Mouse (Mus musculus) intestine, embryonic 15.5 days (tissue): ENCODE measurements around the gene Ccdc155. TPM values are rescaled to one million over a fixed set of nuclear protein-coding genes. Genes with fewer than 3 reads are reported as not detected.

Source experiments
- ATAC-seq: fragments of 200-750 bp; cut with Nextera tagmentation; 2 replicates; pipeline ENCODE4 v1.8.0; 2017; ENCODE audit warnings: moderate TSS enrichment, moderate library complexity
- H3K27ac ChIP-seq: fragments of 300-500 bp; sonication (generic); 2 replicates; pipeline ENCODE4 v1.5.1; 2015; ENCODE audit warnings: mild to moderate bottlenecking, inconsistent platforms
- H3K27me3 ChIP-seq: fragments of 300-500 bp; sonication (generic); replicated peaks from 2 replicates; pipeline ENCODE4 v1.6.1; 2015; ENCODE audit warnings: inconsistent platforms
- H3K36me3 ChIP-seq: fragments of 300-500 bp; sonication (generic); 2 replicates; pipeline ENCODE4 v1.6.1; 2015; ENCODE audit warnings: inconsistent platforms
- H3K4me1 ChIP-seq: fragments of 300-500 bp; sonication (generic); replicated peaks from 2 replicates; pipeline ENCODE4 v1.6.1; 2015; ENCODE audit warnings: inconsistent platforms
- H3K4me2 ChIP-seq: fragments of 300-500 bp; sonication (generic); replicated peaks from 2 replicates; pipeline ENCODE4 v1.6.1; 2015; ENCODE audit warnings: mild to moderate bottlenecking, inconsistent platforms
- H3K4me3 ChIP-seq: fragments of 300-500 bp; sonication (generic); replicated peaks from 2 replicates; pipeline ENCODE4 v1.5.1; 2015; ENCODE audit warnings: inconsistent platforms
- H3K9ac ChIP-seq: fragments of 300-500 bp; sonication (generic); 2 replicates; pipeline ENCODE4 v1.6.1; 2015; ENCODE audit warnings: inconsistent platforms
- H3K9me3 ChIP-seq: fragments of 300-500 bp; sonication (generic); 2 replicates; pipeline ENCODE4 v1.6.1; 2016; ENCODE audit warnings: inconsistent platforms
- WGBS: fragments of 180-500 bp; shearing (Covaris S2); methylation state at CpG from one replicate; pipeline ENCODE4 v1.1.7; 2015; 5-methylcytosine and 5-hydroxymethylcytosine counted together
- polyA plus RNA-seq: library from polyadenylated mRNA; unstranded; fragments of >200 nt; fragmentation: Nextera tagmentation; extraction: Ambion mirVana; gene quantifications from 2 replicates; pipeline ENCODE4 v1.2.1, GENCODE M21; 2015

Ccdc155 gene
- polyA plus RNA-seq, 1 experiment from 2014 or later = 0.69 TPM

DNA sequence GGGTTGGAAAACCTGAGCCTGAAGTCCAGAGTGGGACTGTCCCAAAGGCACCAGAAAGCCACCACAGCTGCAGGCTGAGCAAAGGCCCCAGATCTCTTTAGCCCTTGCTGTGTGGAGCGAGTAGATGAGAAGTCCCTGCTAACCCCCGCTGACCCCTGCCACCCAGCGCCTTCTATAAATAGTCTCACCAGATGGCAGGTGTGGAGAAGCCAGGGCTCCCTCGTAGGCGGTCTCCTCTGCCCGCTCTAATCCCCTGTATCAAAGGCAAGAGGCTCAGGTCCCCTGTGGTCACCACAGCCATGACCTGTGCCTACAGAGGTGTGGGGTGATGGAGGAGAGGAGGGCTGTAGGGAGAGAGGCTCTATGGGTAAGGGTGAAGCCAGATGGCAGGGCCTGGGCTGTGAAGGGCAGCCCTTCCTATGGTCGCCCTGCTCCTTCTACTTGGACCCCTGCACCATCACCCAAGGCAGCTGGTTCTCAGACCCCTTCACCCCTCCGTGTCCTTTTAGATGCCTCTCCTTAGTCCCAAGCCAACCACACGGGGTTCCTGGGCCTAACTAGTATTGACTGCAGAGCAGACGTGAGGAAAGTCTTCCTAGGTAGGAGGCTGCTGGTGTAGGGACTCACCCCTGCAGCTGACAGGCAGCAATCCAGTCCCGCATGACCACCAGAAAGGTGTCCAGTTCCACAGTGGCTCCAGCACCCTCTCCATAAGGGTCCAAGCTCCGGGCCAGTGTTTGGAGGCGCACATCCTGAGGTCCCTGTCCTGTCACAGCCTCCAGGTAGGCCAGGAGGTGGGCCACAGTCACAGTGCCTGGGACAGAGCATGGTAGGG is 9.1 kb downstream of the Ccdc155 start:
- 63% methylated on average over 13 of the region's 13 CpGs for WGBS
- H3K27ac ChIP-seq = no peak overlapping the region
- no peaks in the 10 kb centered on the region for H3K36me3 ChIP-seq
- no peak overlapping the region for H3K4me2 ChIP-seq
- ATAC-seq = no peak
- no peak overlapping the region for H3K4me3 ChIP-seq
- H3K9ac ChIP-seq = no peak overlapping the region
- H3K4me1 ChIP-seq = peaks cover 5% of the 10 kb centered on the region
- H3K27me3 ChIP-seq = peaks cover 19% of the 10 kb centered on the region; the same call in 1 of the 2 replicates
- no peaks in the 10 kb centered on the region for H3K9me3 ChIP-seq

DNA sequence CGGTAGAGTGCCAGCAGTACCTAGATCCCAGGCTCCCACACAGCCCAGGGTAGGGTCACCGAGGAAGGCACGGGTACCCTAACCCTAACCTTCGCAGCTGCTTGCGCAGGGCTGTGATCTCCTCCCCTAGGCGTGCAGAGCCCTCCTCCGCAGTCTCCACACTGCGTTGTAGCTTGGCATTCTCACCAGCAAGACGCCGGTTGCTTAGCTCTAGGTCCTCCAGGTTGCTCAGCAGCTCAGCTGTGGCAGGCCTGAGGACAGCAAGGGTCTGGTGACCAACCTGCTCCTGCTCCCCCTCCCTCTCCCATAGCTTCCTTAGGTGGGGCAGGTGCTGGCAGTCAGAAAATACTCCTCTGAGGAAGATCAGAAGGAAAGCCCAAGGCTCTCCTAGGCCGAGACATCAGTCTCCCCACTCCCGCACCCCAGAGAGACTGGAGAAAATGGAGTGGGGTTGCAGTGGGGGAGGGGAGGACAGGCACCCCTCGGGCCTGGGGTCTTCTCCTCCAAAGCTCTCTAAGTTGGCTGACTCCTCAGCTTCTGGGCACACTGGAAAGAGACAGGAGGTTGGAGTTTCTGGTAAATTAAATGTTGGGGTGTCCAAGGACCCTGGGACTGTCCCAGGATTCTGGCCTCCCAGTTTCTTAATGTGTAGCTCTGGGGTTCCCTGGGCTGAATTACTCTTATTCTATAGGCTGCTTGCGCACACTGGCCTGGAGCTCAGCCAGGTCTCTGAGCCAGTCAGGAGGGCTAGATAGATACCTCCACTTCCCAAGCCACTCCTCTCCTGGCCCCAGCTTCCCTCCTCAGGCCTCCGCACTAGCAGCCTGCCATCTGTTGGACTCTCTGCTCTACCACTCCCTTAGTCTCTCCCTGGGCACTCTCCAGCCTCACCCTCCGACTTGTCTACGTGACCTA is 10.6 kb downstream of the Ccdc155 start:
- no peak for ATAC-seq

DNA sequence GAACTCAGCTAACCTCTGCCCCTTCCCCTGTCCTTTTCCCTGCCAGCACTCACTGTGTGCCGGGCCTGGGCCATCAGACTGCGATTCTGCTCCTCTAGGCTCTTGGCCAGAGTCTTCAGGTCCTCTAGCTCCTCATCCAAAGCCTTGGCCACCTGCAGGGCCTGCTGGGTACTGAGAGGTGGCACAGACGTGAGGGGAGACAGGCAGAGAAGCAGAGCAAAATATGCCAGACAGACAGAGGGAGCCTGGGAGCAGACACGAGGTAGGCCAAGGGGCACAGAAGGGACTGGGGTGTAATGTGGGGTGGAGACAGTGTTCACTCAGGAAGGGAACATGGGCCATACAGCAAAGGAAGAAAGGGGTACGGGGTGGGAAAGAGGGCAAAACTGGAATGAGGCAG is 11.3 kb downstream of the Ccdc155 start:
- Histone ChIP-seq H3K27me3 (peaks cover 25% of the 10 kb centered on the region), H3K27ac (no peak overlapping the region), H3K36me3 (no peaks in the 10 kb centered on the region), H3K4me3 (no peak overlapping the region), H3K4me1 (peaks cover 5% of the 10 kb centered on the region), H3K9ac (no peak overlapping the region), H3K9me3 (no peaks in the 10 kb centered on the region), H3K4me2 (no peak overlapping the region)
- no peak for ATAC-seq
- 67% methylated on average over 5 of the region's 5 CpGs for WGBS

More for the DNA sequence above, 10.6 kb downstream of the Ccdc155 start:
- Histone ChIP-seq H3K9ac (no peak overlapping the region), H3K36me3 (no peaks in the 10 kb centered on the region), H3K4me2 (no peak overlapping the region), H3K4me1 (peaks cover 5% of the 10 kb centered on the region), H3K27me3 (peaks cover 18% of the 10 kb centered on the region), H3K4me3 (no peak overlapping the region), H3K27ac (no peak overlapping the region), H3K9me3 (no peaks in the 10 kb centered on the region)
- WGBS = 70% methylated on average over 17 of the region's 17 CpGs

GRCm38 (mm10) chr7:45192585-45193310 is 11.9 kb downstream of the Ccdc155 start:
- peaks cover 5% of the 10 kb centered on the region for H3K4me1 ChIP-seq
- no peak overlapping the region for H3K27ac ChIP-seq
- H3K27me3 ChIP-seq = peaks cover 31% of the 10 kb centered on the region
- no peak overlapping the region for H3K9ac ChIP-seq
- 83% methylated on average over 7 of the region's 7 CpGs for WGBS
- no peak for ATAC-seq
- no peaks in the 10 kb centered on the region for H3K9me3 ChIP-seq
- no peaks in the 10 kb centered on the region for H3K36me3 ChIP-seq
- H3K4me2 ChIP-seq = no peak overlapping the region
- no peak overlapping the region for H3K4me3 ChIP-seq

- no peak overlapping the region for H3K9ac ChIP-seq
- no peak overlapping the region for H3K4me2 ChIP-seq
- no peak overlapping the region for H3K27ac ChIP-seq
- no peak overlapping the region for H3K4me3 ChIP-seq
- 11% methylated on average over 8 of the region's 8 CpGs for WGBS
- H3K4me1 ChIP-seq = peaks cover 5% of the 10 kb centered on the region
- ATAC-seq = peak; percentile 37
- H3K36me3 ChIP-seq = no peaks in the 10 kb centered on the region
- H3K27me3 ChIP-seq = peaks cover 34% of the 10 kb centered on the region
- H3K9me3 ChIP-seq = no peaks in the 10 kb centered on the region
Measured at GRCm38 (mm10) chr7:45191803-45192363, 12.8 kb downstream of the Ccdc155 start.

GRCm38 (mm10) chr7:45191161-45191560 is 13.5 kb downstream of the Ccdc155 start:
- H3K36me3 ChIP-seq = no peaks in the 10 kb centered on the region
- no peak for ATAC-seq
- peaks cover 39% of the 10 kb centered on the region for H3K27me3 ChIP-seq
- H3K4me2 ChIP-seq = no peak overlapping the region
- 54% methylated on average over 2 of the region's 2 CpGs for WGBS
- no peaks in the 10 kb centered on the region for H3K9me3 ChIP-seq
- H3K9ac ChIP-seq = no peak overlapping the region
- H3K27ac ChIP-seq = no peak overlapping the region
- H3K4me1 ChIP-seq = peaks cover 5% of the 10 kb centered on the region
- H3K4me3 ChIP-seq = no peak overlapping the region

DNA sequence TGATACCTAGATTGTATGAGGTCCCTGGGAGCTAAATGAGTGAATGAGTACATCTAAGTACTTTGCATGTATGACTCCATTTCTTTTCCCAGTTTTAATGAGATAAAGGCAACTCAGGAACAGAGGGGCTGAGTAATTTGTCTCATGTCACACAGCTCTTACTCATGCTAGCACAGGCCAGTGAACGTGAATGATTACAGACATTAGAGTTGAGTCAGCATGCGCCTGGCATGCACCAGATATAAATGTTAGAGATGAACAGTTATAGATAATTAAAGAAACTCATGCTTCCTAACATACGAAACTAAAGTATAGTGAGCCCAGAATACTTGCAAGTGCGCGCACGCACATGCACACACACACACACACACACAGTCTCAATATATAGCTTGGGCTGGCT is 14.5 kb downstream of the Ccdc155 start:
- Histone ChIP-seq H3K4me1 (peaks cover 5% of the 10 kb centered on the region), H3K27me3 (peaks cover 46% of the 10 kb centered on the region), H3K4me2 (no peak overlapping the region), H3K9ac (no peak overlapping the region), H3K4me3 (no peak overlapping the region), H3K36me3 (no peaks in the 10 kb centered on the region), H3K27ac (no peak overlapping the region), H3K9me3 (no peaks in the 10 kb centered on the region)
- WGBS = 85% methylated on average over 6 of the region's 6 CpGs
- no peak for ATAC-seq

DNA sequence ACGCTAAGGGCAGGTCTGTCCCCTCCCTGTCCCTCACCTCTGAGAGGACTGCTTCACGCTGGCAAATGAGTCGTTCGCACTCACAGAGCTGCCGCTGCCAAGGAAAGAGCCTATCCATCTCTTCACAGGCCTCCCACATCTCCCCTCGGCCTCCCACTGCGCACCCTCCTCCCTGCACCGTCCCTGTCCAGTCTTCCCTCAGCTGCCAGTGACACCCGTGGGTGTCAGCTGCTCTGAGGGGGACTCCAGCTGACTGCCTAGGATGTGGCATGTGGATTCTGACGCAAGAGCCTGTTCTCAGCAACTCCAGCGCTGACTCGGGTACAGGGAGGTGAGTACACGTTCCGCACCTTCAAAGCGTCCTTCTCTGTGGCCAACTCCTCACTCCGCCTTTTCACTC is 15.1 kb downstream of the Ccdc155 start:
- Histone ChIP-seq H3K36me3 (no peaks in the 10 kb centered on the region), H3K4me1 (peaks cover 5% of the 10 kb centered on the region), H3K9me3 (no peaks in the 10 kb centered on the region), H3K27ac (no peak overlapping the region), H3K4me2 (no peak overlapping the region), H3K4me3 (no peak overlapping the region), H3K27me3 (peaks cover 52% of the 10 kb centered on the region), H3K9ac (no peak overlapping the region)
- ATAC-seq = no peak
- 49% methylated on average over 16 of the region's 16 CpGs for WGBS

- no peaks in the 10 kb centered on the region for H3K9me3 ChIP-seq
- H3K27ac ChIP-seq = no peak overlapping the region
- no peak overlapping the region for H3K9ac ChIP-seq
- H3K4me3 ChIP-seq = no peak overlapping the region
- no peak for ATAC-seq
- H3K27me3 ChIP-seq = peaks cover 80% of the 10 kb centered on the region
- H3K36me3 ChIP-seq = no peaks in the 10 kb centered on the region
- peaks cover 10% of the 10 kb centered on the region for H3K4me1 ChIP-seq
- 73% methylated on average over 7 of the region's 7 CpGs for WGBS
- no peak overlapping the region for H3K4me2 ChIP-seq
Measured at GRCm38 (mm10) chr7:45185921-45186320, 18.8 kb downstream of the Ccdc155 start.

DNA sequence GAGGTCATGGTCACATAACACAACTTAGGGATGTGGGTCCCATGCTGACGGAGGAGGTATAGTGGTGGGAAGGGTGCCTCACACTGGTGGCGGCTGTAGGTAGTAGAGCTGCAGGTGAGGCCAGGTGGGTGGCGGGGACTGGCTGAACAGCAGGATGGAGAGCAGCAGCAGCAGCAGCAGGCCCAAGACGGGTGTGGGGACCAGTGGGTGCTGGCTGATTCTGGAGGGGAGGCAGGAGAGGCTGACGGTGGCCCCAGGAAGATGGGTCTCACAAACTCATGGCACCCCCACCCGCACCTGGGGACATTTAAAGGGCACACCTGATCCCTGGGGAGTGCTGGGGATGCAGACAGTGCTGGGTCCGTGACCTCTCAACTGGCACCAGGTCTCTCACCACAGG is 21.0 kb downstream of the Ccdc155 start:
- WGBS = 65% methylated on average over 7 of the region's 7 CpGs
- no peak for ATAC-seq

DNA sequence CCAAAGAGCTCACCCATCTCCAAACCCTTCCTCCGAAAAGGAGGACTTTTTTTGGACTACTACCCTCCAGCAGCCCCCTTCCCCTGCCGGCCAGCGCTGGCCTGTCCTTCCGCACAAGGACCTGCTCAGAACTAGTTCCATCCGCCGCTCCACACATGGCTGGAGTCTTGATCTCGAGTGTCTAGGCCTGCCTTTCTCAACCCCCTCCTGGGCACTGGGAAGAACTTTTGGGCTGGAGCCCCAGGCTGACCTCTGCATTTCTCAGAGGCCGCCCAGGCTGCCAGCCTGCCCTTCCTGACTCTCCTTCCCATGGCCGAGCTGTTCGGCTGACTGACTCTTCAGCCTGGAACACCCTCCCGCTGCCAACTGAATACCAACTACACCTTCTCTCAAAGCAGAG is 22.1 kb downstream of the Ccdc155 start:
- peaks cover 92% of the 10 kb centered on the region for H3K27me3 ChIP-seq

More for the DNA sequence above, 21.0 kb downstream of the Ccdc155 start:
- no peak overlapping the region for H3K27ac ChIP-seq
- H3K4me3 ChIP-seq = no peak overlapping the region
- peaks cover 89% of the 10 kb centered on the region for H3K27me3 ChIP-seq
- peaks cover 10% of the 10 kb centered on the region for H3K4me1 ChIP-seq
- no peak overlapping the region for H3K4me2 ChIP-seq
- H3K36me3 ChIP-seq = no peaks in the 10 kb centered on the region
- no peak overlapping the region for H3K9ac ChIP-seq
- no peaks in the 10 kb centered on the region for H3K9me3 ChIP-seq

More for the DNA sequence above, 22.1 kb downstream of the Ccdc155 start:
- Histone ChIP-seq H3K9me3 (no peaks in the 10 kb centered on the region), H3K4me1 (peaks cover 10% of the 10 kb centered on the region), H3K27ac (no peak overlapping the region), H3K4me2 (peak overlapping the region; percentile 72), H3K4me3 (peak overlapping the region; percentile 30), H3K9ac (peak overlapping the region; percentile 36), H3K36me3 (no peaks in the 10 kb centered on the region)
- peak; percentile 14; the same call in 1 of the 2 replicates for ATAC-seq
- WGBS = 15% methylated on average over 11 of the region's 11 CpGs
